Mouse (Mus musculus) liver, embryonic 14.5 days (tissue): ENCODE results near the gene Met. TPM values are rescaled to one million over a fixed set of nuclear protein-coding genes. Genes with fewer than 3 reads are reported as not detected.

Source experiments
- ATAC-seq: fragments of 200-750 bp; cut with Nextera tagmentation; 2 replicates; pipeline ENCODE4 v1.8.0; 2017; ENCODE audit warnings: moderate number of reproducible peaks, mild to moderate bottlenecking, moderate library complexity; ENCODE audit not compliant: insufficient read depth
- DNase-seq, 3 experiments: peaks; one replicate each; pipeline ENCODE4 v3.0.0-alpha.2; 2012 to 2013; ENCODE audit warnings: low read depth in 3 of 3, low spot score in 3 of 3
- H3K27ac ChIP-seq: fragments of 300-500 bp; sonication (generic); 2 replicates; pipeline ENCODE4 v1.5.1; 2014; ENCODE audit warnings: moderate library complexity, mild to moderate bottlenecking, control low read depth, inconsistent platforms
- H3K27me3 ChIP-seq: fragments of 300-500 bp; sonication (generic); 2 replicates; pipeline ENCODE4 v1.6.1; 2014; ENCODE audit warnings: mild to moderate bottlenecking, low read length, moderate library complexity; ENCODE audit not compliant: control insufficient read depth, insufficient read depth
- H3K36me3 ChIP-seq: fragments of 300-500 bp; sonication (generic); replicated peaks from 2 replicates; pipeline ENCODE4 v1.6.1; 2014; ENCODE audit warnings: low read depth; ENCODE audit not compliant: control insufficient read depth, insufficient read depth
- H3K4me1 ChIP-seq, 2 experiments: fragments of 200-500 bp in 1 of 2; fragments of 300-500 bp in 1 of 2; sonication (generic) in 1 of 2; replicated peaks; 2 replicates each; pipeline ENCODE4 v1.6.1; 2012 to 2014; ENCODE audit warnings: antibody characterized with exemption in 1 of 2, inconsistent platforms in 1 of 2, low read length in 1 of 2; ENCODE audit not compliant: control insufficient read depth in 2 of 2, insufficient read depth in 2 of 2
- H3K4me2 ChIP-seq: fragments of 300-500 bp; sonication (generic); 2 replicates; pipeline ENCODE4 v1.6.1; 2014; ENCODE audit warnings: low read depth, mild to moderate bottlenecking, control low read depth, moderate library complexity
- H3K4me3 ChIP-seq, 2 experiments: fragments of 200-500 bp in 1 of 2; fragments of 300-500 bp in 1 of 2; sonication (generic) in 1 of 2; 2 replicates each; pipeline ENCODE4 v1.5.1; 2012 to 2014; ENCODE audit warnings: low read depth in 2 of 2, low read length in 2 of 2, mild to moderate bottlenecking in 2 of 2, control low read depth in 1 of 2, inconsistent platforms in 1 of 2, moderate library complexity in 1 of 2; ENCODE audit not compliant: insufficient read depth in 1 of 2
- H3K9ac ChIP-seq: fragments of 300-500 bp; sonication (generic); replicated peaks from 2 replicates; pipeline ENCODE4 v1.6.1; 2014; ENCODE audit warnings: mild to moderate bottlenecking, control low read depth, moderate library complexity
- H3K9me3 ChIP-seq: fragments of 300-500 bp; sonication (generic); 2 replicates; pipeline ENCODE4 v1.6.1; 2016; ENCODE audit warnings: low read length, mixed read lengths; ENCODE audit not compliant: control insufficient read depth
- CTCF ChIP-seq: IDR thresholded peaks from 2 replicates; pipeline ENCODE4 v1.5.1; 2016; ENCODE audit warnings: antibody characterized with exemption, low read depth, control low read depth
- EP300 ChIP-seq: IDR thresholded peaks from 2 replicates; pipeline ENCODE4 v1.6.1; 2016; ENCODE audit warnings: antibody characterized with exemption, low read depth
- WGBS: fragments of 180-500 bp; shearing (Covaris S2); extraction: QIAGEN DNeasy Blood & Tissue Kit; methylation state at CpG from one replicate; pipeline ENCODE4 v1.1.7; 2014; ENCODE audit not compliant: insufficient replicate concordance; 5-methylcytosine and 5-hydroxymethylcytosine counted together
- polyA plus RNA-seq, 2 experiments: library from polyadenylated mRNA; depleted of rRNA in 1 of 2; stranded (reverse) in 1 of 2; unstranded in 1 of 2; fragments of >200 nt; fragmentation: Nextera tagmentation in 1 of 2; extraction: Ambion mirVana in 1 of 2; gene quantifications; 2 replicates each; pipeline versions ENCODE4 v1.2.1 to v1.2.3; 2012 to 2014

The Met gene
- polyA plus RNA-seq, 2 experiments, result 3.1 to 5.5 TPM

GRCm38 (mm10) chr6:17478252-17478651, 14.7 kb downstream of the Met start:
- no peaks in the 10 kb centered on the region for H3K9me3 ChIP-seq
- no peak overlapping the region for H3K27ac ChIP-seq
- H3K4me2 ChIP-seq, result no peak overlapping the region
- TF ChIP-seq EP300 (no peak), CTCF (no peak)
- no peak overlapping the region for H3K4me3 ChIP-seq
- no peaks in the 10 kb centered on the region for H3K36me3 ChIP-seq
- DNase-seq, result no peak
- no peaks in the 10 kb centered on the region for H3K27me3 ChIP-seq
- no peak for ATAC-seq
- no peak overlapping the region for H3K9ac ChIP-seq
- 75% methylated on average over 6 of the region's 6 CpGs for WGBS
- H3K4me1 ChIP-seq, result peaks cover 0 to 7% of the 10 kb centered on the region in 2 experiments; a peak in 1 of 4 replicates

DNA sequence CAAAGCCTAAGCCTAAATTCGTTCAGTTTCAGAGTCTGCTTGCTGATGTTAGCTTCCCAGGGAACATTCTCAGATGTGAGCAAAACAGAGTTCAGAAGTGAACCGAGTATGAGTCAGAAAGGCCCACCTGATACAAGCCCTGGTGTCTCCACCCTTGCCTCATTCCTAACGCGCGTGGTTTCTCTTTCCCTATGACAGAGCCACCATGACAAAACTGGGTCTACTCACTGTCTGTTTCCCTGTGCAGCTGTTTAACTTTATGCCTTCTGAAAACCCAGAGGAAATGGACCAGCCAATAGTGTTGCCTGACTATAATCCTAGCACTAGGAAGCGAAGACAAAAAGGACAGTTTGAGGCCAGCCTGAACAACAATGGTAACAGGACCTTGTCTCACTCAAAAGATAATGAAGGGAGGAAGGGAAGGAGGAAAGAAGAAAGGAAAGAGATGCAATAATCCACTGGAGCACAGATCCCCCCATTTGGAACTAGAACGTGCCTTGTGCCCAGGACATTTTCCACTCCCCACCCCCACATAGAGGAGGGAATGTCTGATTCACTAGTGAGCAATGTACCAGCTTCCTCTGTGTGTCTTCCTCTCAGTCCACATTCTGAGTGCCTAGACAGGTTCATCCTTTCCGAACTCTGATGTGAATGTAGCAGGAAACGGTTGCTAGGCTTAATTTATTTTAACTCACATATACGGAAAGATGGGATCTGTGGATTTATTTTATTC, 15.4 kb downstream of the Met start:
- Histone ChIP-seq H3K27ac (no peak overlapping the region), H3K27me3 (no peaks in the 10 kb centered on the region), H3K4me2 (no peak overlapping the region), H3K4me3 (no peak overlapping the region), H3K4me1 (peaks cover 0 to 7% of the 10 kb centered on the region in 2 experiments; a peak in 1 of 4 replicates), H3K36me3 (no peaks in the 10 kb centered on the region), H3K9me3 (no peaks in the 10 kb centered on the region), H3K9ac (no peak overlapping the region)
- no peak for TF ChIP-seq EP300
- TF ChIP-seq CTCF, result no peak
- no peak for ATAC-seq
- DNase-seq, result no peak
- 56% methylated on average over 10 of the region's 10 CpGs for WGBS

DNA sequence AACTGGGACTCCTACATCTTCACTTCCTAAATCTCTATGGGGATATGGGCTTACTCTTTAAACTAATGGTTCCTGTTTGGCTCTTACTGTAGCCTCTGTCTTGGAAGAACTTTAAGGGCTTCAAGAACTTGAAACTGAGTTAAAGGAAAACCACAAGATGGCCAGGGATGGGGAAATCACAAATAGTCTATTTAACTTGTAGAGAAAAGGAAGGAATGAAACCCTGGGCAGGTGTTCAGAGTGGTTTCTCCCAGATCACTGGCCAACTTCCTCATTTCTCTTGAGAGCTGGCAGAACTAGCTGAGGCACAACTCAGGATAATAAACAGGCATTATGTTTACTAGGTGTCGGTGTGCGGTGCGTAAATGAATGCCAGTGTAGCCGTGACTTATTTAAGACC, 17.5 kb downstream of the Met start:
- DNase-seq, result no peak
- H3K27me3 ChIP-seq, result no peaks in the 10 kb centered on the region
- no peak overlapping the region for H3K27ac ChIP-seq
- H3K9ac ChIP-seq, result no peak overlapping the region
- H3K9me3 ChIP-seq, result no peaks in the 10 kb centered on the region
- H3K4me1 ChIP-seq, result peaks cover 0 to 7% of the 10 kb centered on the region in 2 experiments; a peak in 1 of 4 replicates
- no peak overlapping the region for H3K4me2 ChIP-seq
- TF ChIP-seq CTCF (no peak), EP300 (no peak)
- 37% methylated on average over 4 of the region's 4 CpGs for WGBS
- H3K4me3 ChIP-seq, result no peak overlapping the region
- ATAC-seq, result no peak
- H3K36me3 ChIP-seq, result no peaks in the 10 kb centered on the region

DNA sequence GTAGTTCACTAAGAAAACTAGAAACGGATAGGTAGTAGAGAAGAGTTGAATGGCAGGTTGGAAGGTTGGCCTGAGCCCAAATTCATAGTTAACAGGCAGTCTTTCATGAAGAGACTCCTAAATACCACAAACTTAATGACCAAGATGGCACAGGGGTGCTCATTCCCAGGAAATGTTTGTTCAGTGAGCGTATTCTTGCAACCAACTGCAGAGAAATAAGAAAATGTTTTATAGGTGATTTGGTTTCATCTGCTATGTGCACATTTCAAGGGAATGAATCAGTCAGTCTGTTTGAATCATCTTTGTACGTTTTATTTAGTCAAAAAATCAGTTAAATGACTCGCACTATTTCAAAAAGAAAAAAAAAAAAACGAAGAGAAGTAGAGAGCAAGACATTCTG, 21.6 kb downstream of the Met start:
- H3K4me1 ChIP-seq, result 0 out of 4 replicates have a peak, but pooled peaks cover 0 to 3% of the 10 kb centered on the region in 2 experiments
- no peak for ATAC-seq
- no peaks in the 10 kb centered on the region for H3K36me3 ChIP-seq
- TF ChIP-seq CTCF (no peak), EP300 (no peak)
- H3K4me2 ChIP-seq, result no peak overlapping the region
- H3K4me3 ChIP-seq, result no peak overlapping the region
- no peak overlapping the region for H3K9ac ChIP-seq
- 58% methylated on average over 5 of the region's 5 CpGs for WGBS
- DNase-seq, result no peak
- H3K27ac ChIP-seq, result no peak overlapping the region
- H3K27me3 ChIP-seq, result no peaks in the 10 kb centered on the region
- no peaks in the 10 kb centered on the region for H3K9me3 ChIP-seq

DNA sequence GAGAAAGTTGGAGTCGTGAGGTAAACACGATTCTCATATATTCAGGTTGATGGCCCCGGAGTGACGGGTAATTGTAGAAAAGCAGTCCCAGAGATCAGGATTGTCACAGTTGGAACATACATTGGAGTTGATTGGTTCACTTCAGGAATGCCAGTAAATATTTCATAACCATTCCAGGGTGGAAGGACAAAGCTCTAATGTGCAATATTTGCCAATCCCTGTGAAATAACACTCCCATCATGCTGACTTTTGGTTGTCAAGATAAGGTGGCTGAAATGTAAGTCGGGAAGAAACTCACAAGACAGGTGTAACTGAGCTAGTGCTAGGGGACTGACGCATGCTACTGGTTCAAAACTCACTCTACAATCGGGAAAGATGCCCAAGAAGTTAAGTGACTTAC, 22.2 kb downstream of the Met start:
- no peak for TF ChIP-seq CTCF
- TF ChIP-seq EP300, result no peak
- Histone ChIP-seq H3K36me3 (no peaks in the 10 kb centered on the region), H3K4me3 (no peak overlapping the region), H3K4me1 (0 out of 4 replicates have a peak, but pooled peaks cover 0 to 3% of the 10 kb centered on the region in 2 experiments), H3K9ac (no peak overlapping the region), H3K27me3 (no peaks in the 10 kb centered on the region), H3K4me2 (no peak overlapping the region), H3K9me3 (no peaks in the 10 kb centered on the region), H3K27ac (no peak overlapping the region)
- 70% methylated on average over 7 of the region's 7 CpGs for WGBS
- ATAC-seq (no peak), DNase-seq (no peak)
